ENCODE assay signal across 9 mouse cellular contexts in genomic region chrX:12858757-12859156, GRCm38 (mm10).
A peak's percentile ranks its signal among the peaks of the same experiment; 100 is the strongest.
DNase-seq lines count a peak whose midpoint lies in the region; ATAC-seq and TF ChIP-seq lines count a peak whose summit lies in the region.
"Had no signal": no experiment of that assay in that cellular context is flagged by ENCODE, and none has a peak within 500 bp of the region (broad histone marks: within the 10 kb centered on the region; RNA-seq: fewer than 3 reads in every experiment).

No protein-coding gene starts in this region.

- no peak for ATAC-seq in heart, embryonic 15.5 days (replicated peaks; ENCODE audit: insufficient number of reproducible peaks, insufficient read depth, low FRiP score, low read depth)
- peak; percentile 4; the same call in 1 of the 2 replicates for ATAC-seq in forebrain, embryonic 16.5 days
- ATAC-seq in midbrain, embryonic 11.5 days (ENCODE audit: low FRiP score): peak; percentile 20; the same call in 1 of the 2 replicates
- ATAC-seq in granulocyte monocyte progenitor cell, adult 5-6 weeks (replicated peaks; ENCODE audit: poor library complexity, severe bottlenecking): no peak

- TF ChIP-seq EP300 in ES-Bruce4 (IDR thresholded peaks at IDR 0.05; ENCODE audit: insufficient read depth, low read depth, low read length): no peak

- TF ChIP-seq POLR2A in ES-Bruce4 (IDR thresholded peaks at IDR 0.05; ENCODE audit: insufficient read depth, low read length): no peak

- H3K27ac ChIP-seq in heart, embryonic 15.5 days: peak overlapping the region; percentile 75; the same call in 1 of the 2 replicates
- H3K27ac ChIP-seq in ES-Bruce4 (ENCODE audit: insufficient read depth, low read length): peak overlapping the region; percentile 77; the same call in 1 of the 2 replicates
- peak overlapping the region; percentile 76 for H3K27ac ChIP-seq in forebrain, embryonic 16.5 days (ENCODE audit: low read length)
- H3K27ac ChIP-seq in midbrain, embryonic 11.5 days (ENCODE audit: low read depth, low read length): peak overlapping the region; percentile 14; the same call in 1 of the 2 replicates

- H3K4me2 ChIP-seq in heart, embryonic 15.5 days: peak overlapping the region; percentile 57; the same call in 1 of the 2 replicates
- peak overlapping the region; percentile 57 for H3K4me2 ChIP-seq in forebrain, embryonic 16.5 days (ENCODE audit: low read length)
- H3K4me2 ChIP-seq in midbrain, embryonic 11.5 days: peak overlapping the region; percentile 34

- no peak for DNase-seq in heart, postnatal 4 days
- DNase-seq in midbrain, embryonic 11.5 days (ENCODE audit: low spot score, missing footprints): no peak
- no peak for DNase-seq in embryo, embryonic 9.5 days (ENCODE audit: extremely low spot score)
- no peak for DNase-seq in adrenal gland, postnatal 10 days

- TF ChIP-seq CTCF in ES-Bruce4 (IDR thresholded peaks at IDR 0.05; ENCODE audit: low read depth, low read length): no peak

- H3K4me3 ChIP-seq in heart, embryonic 15.5 days: no peak overlapping the region
- no peak overlapping the region for H3K4me3 ChIP-seq in ES-Bruce4 (ENCODE audit: low read depth, low read length)
- H3K4me3 ChIP-seq in forebrain, embryonic 16.5 days (replicated peaks; ENCODE audit: low read length): no peak overlapping the region
- no peak overlapping the region for H3K4me3 ChIP-seq in midbrain, embryonic 11.5 days (ENCODE audit: low read depth, low read length)

- peaks cover 7% of the 10 kb centered on the region; the same call in 1 of the 2 replicates for H3K4me1 ChIP-seq in heart, embryonic 15.5 days (replicated peaks)
- H3K4me1 ChIP-seq in ES-Bruce4 (ENCODE audit: control insufficient read depth, insufficient read depth, low read length): peaks cover 12% of the 10 kb centered on the region
- H3K4me1 ChIP-seq in forebrain, embryonic 16.5 days (replicated peaks; ENCODE audit: control insufficient read depth, insufficient read depth, low read length): peaks cover 10% of the 10 kb centered on the region
- peaks cover 5% of the 10 kb centered on the region; the same call in 1 of the 2 replicates for H3K4me1 ChIP-seq in midbrain, embryonic 11.5 days (ENCODE audit: control insufficient read depth, insufficient read depth, low read length)
- H3K4me1 ChIP-seq: limb, embryonic 15.5 days had no signal

- H3K36me3 ChIP-seq in heart, embryonic 15.5 days: no peaks in the 10 kb centered on the region
- H3K36me3 ChIP-seq in ES-Bruce4 (ENCODE audit: control insufficient read depth, insufficient read depth, low read length, poor library complexity, severe bottlenecking): no peaks in the 10 kb centered on the region
- H3K36me3 ChIP-seq in forebrain, embryonic 16.5 days (ENCODE audit: control insufficient read depth, insufficient read depth): no peaks in the 10 kb centered on the region
- no peaks in the 10 kb centered on the region for H3K36me3 ChIP-seq in midbrain, embryonic 11.5 days (ENCODE audit: control insufficient read depth, insufficient read depth, low read length)
- H3K36me3 ChIP-seq: limb, embryonic 15.5 days had no signal

- H3K27me3 ChIP-seq in heart, embryonic 15.5 days: no peaks in the 10 kb centered on the region
- no peaks in the 10 kb centered on the region for H3K27me3 ChIP-seq in ES-Bruce4 (ENCODE audit: control insufficient read depth, insufficient read depth, low read length, poor library complexity, severe bottlenecking)
- no peaks in the 10 kb centered on the region for H3K27me3 ChIP-seq in forebrain, embryonic 16.5 days (replicated peaks; ENCODE audit: control insufficient read depth, insufficient read depth, low read length)
- H3K27me3 ChIP-seq in midbrain, embryonic 11.5 days (ENCODE audit: control insufficient read depth, insufficient read depth, low read length): no peaks in the 10 kb centered on the region
- H3K27me3 ChIP-seq: limb, embryonic 15.5 days had no signal

- H3K9me3 ChIP-seq in heart, embryonic 15.5 days (replicated peaks): no peaks in the 10 kb centered on the region
- no peaks in the 10 kb centered on the region for H3K9me3 ChIP-seq in ES-Bruce4 (replicated peaks; ENCODE audit: control insufficient read depth, insufficient read depth, low read length, poor library complexity, severe bottlenecking)
- H3K9me3 ChIP-seq in forebrain, embryonic 16.5 days (ENCODE audit: control insufficient read depth, low read length): no peaks in the 10 kb centered on the region
- H3K9me3 ChIP-seq in midbrain, embryonic 11.5 days (ENCODE audit: control insufficient read depth, low read length): no peaks in the 10 kb centered on the region
- H3K9me3 ChIP-seq: limb, embryonic 15.5 days had no signal

- no peak overlapping the region for H3K9ac ChIP-seq in heart, embryonic 15.5 days
- peak overlapping the region; percentile 30; the same call in 1 of the 2 replicates for H3K9ac ChIP-seq in ES-Bruce4 (ENCODE audit: low read depth, poor library complexity, severe bottlenecking)
- H3K9ac ChIP-seq in forebrain, embryonic 16.5 days (replicated peaks; ENCODE audit: low read depth, low read length): no peak overlapping the region
- no peak overlapping the region for H3K9ac ChIP-seq in midbrain, embryonic 11.5 days (ENCODE audit: low read length)
- H3K9ac ChIP-seq: limb, embryonic 15.5 days had no signal

- 40% methylated on average over 2 of the region's 2 CpGs for WGBS in heart, embryonic 15.5 days
- WGBS in forebrain, embryonic 16.5 days: 32% methylated on average over 2 of the region's 2 CpGs
- WGBS in midbrain, embryonic 11.5 days: 54% methylated on average over 2 of the region's 2 CpGs

Comparison
In these comparisons a context has a peak if more than half of its experiments do, and no peak if none do; other contexts are left out.
1. ATAC-seq: peak in forebrain, embryonic 16.5 days (single experiment) and midbrain, embryonic 11.5 days (single experiment); none in heart, embryonic 15.5 days (single experiment) and granulocyte monocyte progenitor cell, adult 5-6 weeks (single experiment).
2. H3K27ac ChIP-seq: peak in every context shown above with its lines; median percentile 77 in ES-Bruce4; 76 in forebrain, embryonic 16.5 days; 75 in heart, embryonic 15.5 days; 14 in midbrain, embryonic 11.5 days.
3. Peak in every context shown above with its lines, with median percentiles within 50 percentile points of each other: H3K4me2 ChIP-seq.